Mouse (Mus musculus) forebrain, embryonic 15.5 days (tissue): ENCODE results near the gene Slc31a1. TPM values are rescaled to one million over a fixed set of nuclear protein-coding genes. Genes with fewer than 3 reads are reported as not detected.

Source experiments
- ATAC-seq: fragments of 200-750 bp; cut with Nextera tagmentation; replicated peaks from 2 replicates; pipeline ENCODE4 v1.8.0; 2017; ENCODE audit warnings: mild to moderate bottlenecking, moderate TSS enrichment, moderate library complexity
- H3K27ac ChIP-seq: fragments of 300-500 bp; sonication (generic); replicated peaks from 2 replicates; pipeline ENCODE4 v1.5.1; 2015; ENCODE audit warnings: mild to moderate bottlenecking, inconsistent platforms
- H3K27me3 ChIP-seq: fragments of 300-500 bp; sonication (generic); 2 replicates; pipeline ENCODE4 v1.6.1; 2015; ENCODE audit warnings: inconsistent platforms
- H3K36me3 ChIP-seq: fragments of 300-500 bp; sonication (generic); 2 replicates; pipeline ENCODE4 v1.6.1; 2015; ENCODE audit warnings: mild to moderate bottlenecking, inconsistent platforms
- H3K4me1 ChIP-seq: fragments of 300-500 bp; sonication (generic); 2 replicates; pipeline ENCODE4 v1.6.1; 2015; ENCODE audit warnings: inconsistent platforms
- H3K4me2 ChIP-seq: fragments of 300-500 bp; sonication (generic); replicated peaks from 2 replicates; pipeline ENCODE4 v1.6.1; 2015; ENCODE audit warnings: mild to moderate bottlenecking, inconsistent platforms
- H3K4me3 ChIP-seq: fragments of 300-500 bp; sonication (generic); 2 replicates; pipeline ENCODE4 v1.5.1; 2015; ENCODE audit warnings: mild to moderate bottlenecking, inconsistent platforms
- H3K9ac ChIP-seq: fragments of 300-500 bp; sonication (generic); replicated peaks from 2 replicates; pipeline ENCODE4 v1.6.1; 2015; ENCODE audit warnings: mild to moderate bottlenecking, inconsistent platforms
- H3K9me3 ChIP-seq: fragments of 300-500 bp; sonication (generic); 2 replicates; pipeline ENCODE4 v1.6.1; 2016; ENCODE audit warnings: inconsistent platforms
- WGBS: fragments of 180-500 bp; shearing (Covaris S2); methylation state at CpG from one replicate; pipeline ENCODE4 v1.1.7; 2015; ENCODE audit warnings: mixed read lengths; 5-methylcytosine and 5-hydroxymethylcytosine counted together
- polyA plus RNA-seq: library from polyadenylated mRNA; unstranded; fragments of >200 nt; fragmentation: Nextera tagmentation; extraction: Ambion mirVana; gene quantifications from 2 replicates; pipeline ENCODE4 v1.2.1, GENCODE M21; 2015

The Slc31a1 gene
- polyA plus RNA-seq, 1 experiment from 2014 or later, result 40.4 TPM

DNA sequence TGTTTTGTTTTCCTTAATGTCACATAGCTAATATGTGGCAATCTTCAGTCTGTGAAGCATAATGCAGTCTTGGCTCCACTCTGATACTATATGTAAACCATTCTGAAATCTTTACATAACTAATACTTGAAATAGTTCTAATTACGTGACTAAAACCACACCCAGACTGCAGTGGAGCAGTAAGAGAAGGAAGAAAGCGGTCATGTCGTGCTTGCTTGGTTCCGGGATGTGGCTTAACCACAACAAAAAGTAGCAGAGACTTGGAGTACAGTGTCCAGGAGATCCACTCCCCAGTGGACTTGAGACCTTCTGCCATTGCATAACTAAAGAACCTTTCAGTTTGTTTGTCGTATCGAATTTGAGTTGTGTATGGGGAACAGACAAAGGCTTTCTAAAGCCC, 7.1 kb downstream of the Slc31a1 start:
- Histone ChIP-seq H3K9ac (no peak overlapping the region), H3K4me1 (no peaks in the 10 kb centered on the region), H3K36me3 (no peaks in the 10 kb centered on the region), H3K27ac (no peak overlapping the region), H3K9me3 (no peaks in the 10 kb centered on the region), H3K27me3 (no peaks in the 10 kb centered on the region), H3K4me2 (no peak overlapping the region), H3K4me3 (no peak overlapping the region)
- no peak for ATAC-seq
- 89% methylated on average over 6 of the region's 6 CpGs for whole genome bisulfite sequencing

DNA sequence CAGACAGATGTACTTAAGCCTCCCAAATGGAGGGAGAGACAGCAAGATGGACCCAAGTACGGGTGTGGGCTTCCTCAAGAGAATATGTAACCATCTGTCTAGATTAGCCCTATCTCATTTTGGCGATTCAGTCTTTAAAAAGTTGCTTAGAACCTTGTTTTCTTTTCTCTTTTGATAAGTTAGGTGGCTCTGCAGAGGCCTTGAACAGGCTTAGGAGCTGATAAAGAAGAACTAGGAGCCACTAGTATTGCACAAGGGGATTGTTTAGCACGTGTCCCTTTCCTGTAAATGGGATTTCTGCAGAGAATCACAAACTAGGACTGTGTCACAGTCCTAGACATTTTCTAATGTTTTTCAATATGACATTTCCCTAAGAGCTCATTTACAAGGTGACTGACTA, 8.6 kb downstream of the Slc31a1 start:
- Histone ChIP-seq H3K36me3 (no peaks in the 10 kb centered on the region), H3K4me2 (no peak overlapping the region), H3K4me3 (no peak overlapping the region), H3K27ac (no peak overlapping the region), H3K4me1 (no peaks in the 10 kb centered on the region), H3K27me3 (no peaks in the 10 kb centered on the region), H3K9me3 (no peaks in the 10 kb centered on the region), H3K9ac (no peak overlapping the region)
- WGBS, result 87% methylated on average over 3 of the region's 3 CpGs
- ATAC-seq, result no peak

DNA sequence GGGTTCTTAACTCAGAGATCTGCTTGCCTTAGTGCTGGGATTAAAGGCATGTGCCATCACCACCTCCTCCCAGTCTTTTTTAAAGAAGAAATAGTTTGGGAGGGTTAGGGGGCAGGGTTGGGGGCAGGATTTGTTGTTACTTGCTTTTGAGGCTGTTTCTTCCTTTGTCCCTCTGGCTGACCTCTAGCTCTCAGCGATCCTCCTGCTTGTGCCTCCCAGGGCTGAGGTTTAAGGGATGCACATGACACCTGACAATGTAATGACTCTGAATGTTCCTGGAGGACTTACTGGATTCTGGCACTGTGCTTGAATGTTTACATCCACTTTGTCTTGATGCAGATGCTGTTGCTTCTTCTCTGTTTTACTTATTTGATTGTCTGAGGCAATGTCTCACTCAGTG, 11.9 kb downstream of the Slc31a1 start:
- no peak overlapping the region for H3K4me2 ChIP-seq
- no peaks in the 10 kb centered on the region for H3K36me3 ChIP-seq
- H3K27me3 ChIP-seq, result no peaks in the 10 kb centered on the region
- no peak for ATAC-seq
- no peaks in the 10 kb centered on the region for H3K9me3 ChIP-seq
- no peak overlapping the region for H3K27ac ChIP-seq
- H3K4me3 ChIP-seq, result no peak overlapping the region
- no peaks in the 10 kb centered on the region for H3K4me1 ChIP-seq
- H3K9ac ChIP-seq, result no peak overlapping the region
- 0% methylated on average over 1 of the region's 1 CpGs for WGBS

DNA sequence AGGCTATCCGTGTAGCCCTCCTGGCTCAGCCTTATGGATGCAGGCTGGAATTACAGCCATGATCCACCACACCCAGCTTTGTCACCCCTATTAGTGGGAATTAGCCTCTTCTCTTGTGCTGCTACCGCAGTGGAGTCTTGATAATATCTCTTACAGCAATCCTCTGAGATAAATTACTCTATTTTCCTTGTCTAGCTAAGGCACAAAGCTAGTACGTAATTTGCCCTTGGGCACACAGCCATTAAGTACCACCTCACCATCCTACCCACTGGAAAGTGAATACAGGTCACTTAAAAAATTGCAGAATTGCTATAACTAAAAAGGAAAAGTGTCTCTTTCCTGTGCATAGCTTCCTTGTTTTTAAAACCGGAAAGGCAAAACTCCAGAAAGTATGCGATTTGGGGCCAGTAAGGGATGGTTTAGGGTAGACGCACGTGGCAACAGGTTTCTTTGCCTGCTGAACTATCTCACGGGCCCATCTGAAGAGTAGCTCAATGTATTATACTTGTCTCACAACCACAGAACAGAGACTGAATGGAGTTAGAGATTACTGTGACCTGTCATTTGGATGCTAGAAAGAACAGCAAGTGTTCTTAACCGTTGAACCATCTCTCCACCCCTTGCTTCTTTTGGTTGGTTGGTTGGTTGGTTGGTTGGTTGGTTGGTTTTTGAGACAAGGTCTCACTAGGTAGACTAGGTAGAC, 12.4 kb downstream of the Slc31a1 start:
- no peak overlapping the region for H3K27ac ChIP-seq
- H3K4me3 ChIP-seq, result no peak overlapping the region
- 85% methylated on average over 9 of the region's 9 CpGs for WGBS
- H3K9me3 ChIP-seq, result no peaks in the 10 kb centered on the region
- no peak for ATAC-seq
- H3K4me2 ChIP-seq, result no peak overlapping the region
- no peaks in the 10 kb centered on the region for H3K4me1 ChIP-seq
- no peaks in the 10 kb centered on the region for H3K27me3 ChIP-seq
- no peaks in the 10 kb centered on the region for H3K36me3 ChIP-seq
- H3K9ac ChIP-seq, result no peak overlapping the region

DNA sequence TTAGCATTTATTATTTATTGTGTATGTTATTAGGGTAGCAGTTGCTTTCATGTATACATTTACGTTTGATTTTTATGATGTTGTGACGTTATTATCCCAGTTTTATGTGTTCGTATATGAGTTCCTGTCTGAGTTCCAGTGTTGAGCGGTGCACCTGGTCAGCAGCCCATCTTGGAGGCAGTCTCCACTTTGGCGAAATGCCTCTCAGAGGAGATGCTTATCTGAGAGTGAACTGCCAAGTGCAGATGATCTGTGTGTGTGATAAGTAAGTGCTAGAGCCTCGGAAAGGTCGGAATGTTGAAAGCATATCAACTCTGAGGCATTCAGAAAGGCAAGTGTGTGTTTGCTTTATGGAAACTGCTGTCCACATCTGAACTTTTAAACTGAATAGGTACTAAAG, 13.1 kb downstream of the Slc31a1 start:
- no peak overlapping the region for H3K27ac ChIP-seq
- no peak overlapping the region for H3K4me3 ChIP-seq
- H3K4me2 ChIP-seq, result no peak overlapping the region
- H3K27me3 ChIP-seq, result no peaks in the 10 kb centered on the region
- ATAC-seq, result no peak
- 0 out of 2 replicates have a peak, but pooled peaks cover 2% of the 10 kb centered on the region for H3K4me1 ChIP-seq
- H3K9ac ChIP-seq, result no peak overlapping the region
- H3K9me3 ChIP-seq, result no peaks in the 10 kb centered on the region
- no peaks in the 10 kb centered on the region for H3K36me3 ChIP-seq
- WGBS, result 89% methylated on average over 7 of the region's 7 CpGs

DNA sequence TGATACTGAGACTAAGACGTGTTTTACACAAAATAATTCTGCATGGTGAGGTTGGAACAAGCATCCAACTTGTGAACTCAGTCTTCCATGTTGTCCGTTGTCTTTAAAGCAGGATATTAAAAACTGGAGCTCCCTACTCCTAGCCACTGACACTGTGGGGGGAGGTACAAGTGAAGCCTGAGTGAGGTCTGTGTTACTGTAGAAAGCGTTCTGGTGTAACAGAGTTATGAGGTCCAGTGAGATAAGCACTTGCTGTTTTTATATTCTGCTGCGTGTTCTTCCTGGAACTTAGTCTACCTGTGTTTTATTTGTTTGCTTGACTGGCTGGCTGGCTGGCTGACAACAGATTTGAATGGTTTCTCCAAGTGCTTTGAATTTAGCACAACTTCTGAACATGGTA, 13.8 kb downstream of the Slc31a1 start:
- Histone ChIP-seq H3K36me3 (no peaks in the 10 kb centered on the region), H3K4me1 (0 out of 2 replicates have a peak, but pooled peaks cover 2% of the 10 kb centered on the region), H3K4me3 (no peak overlapping the region), H3K9me3 (no peaks in the 10 kb centered on the region), H3K4me2 (no peak overlapping the region), H3K27me3 (no peaks in the 10 kb centered on the region), H3K27ac (no peak overlapping the region), H3K9ac (no peak overlapping the region)
- no peak for ATAC-seq
- 83% methylated on average over 4 of the region's 4 CpGs for WGBS

DNA sequence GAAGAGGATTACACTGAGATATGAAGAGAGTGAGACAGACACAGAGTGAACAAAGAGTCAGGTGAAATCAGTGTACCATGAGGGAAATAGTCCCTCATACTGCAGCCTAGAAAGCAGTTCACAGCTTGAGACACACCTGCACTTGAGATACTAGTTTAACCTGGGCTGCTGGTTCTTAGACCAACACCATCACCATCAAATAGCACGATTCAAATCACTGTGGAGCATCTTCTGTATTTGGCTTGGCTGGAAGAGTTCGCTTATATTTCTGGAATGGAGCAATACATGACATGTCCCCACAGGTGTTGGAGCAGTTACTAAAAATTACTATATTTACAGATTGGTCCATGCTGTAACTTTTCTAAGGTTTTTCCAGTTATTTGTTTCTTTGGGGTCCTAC, 15.6 kb downstream of the Slc31a1 start:
- WGBS, result 96% methylated on average over 2 of the region's 2 CpGs
- Histone ChIP-seq H3K4me3 (no peak overlapping the region), H3K36me3 (no peaks in the 10 kb centered on the region), H3K27ac (no peak overlapping the region), H3K9ac (no peak overlapping the region), H3K4me1 (0 out of 2 replicates have a peak, but pooled peaks cover 2% of the 10 kb centered on the region), H3K4me2 (no peak overlapping the region), H3K9me3 (no peaks in the 10 kb centered on the region), H3K27me3 (no peaks in the 10 kb centered on the region)
- ATAC-seq, result no peak

DNA sequence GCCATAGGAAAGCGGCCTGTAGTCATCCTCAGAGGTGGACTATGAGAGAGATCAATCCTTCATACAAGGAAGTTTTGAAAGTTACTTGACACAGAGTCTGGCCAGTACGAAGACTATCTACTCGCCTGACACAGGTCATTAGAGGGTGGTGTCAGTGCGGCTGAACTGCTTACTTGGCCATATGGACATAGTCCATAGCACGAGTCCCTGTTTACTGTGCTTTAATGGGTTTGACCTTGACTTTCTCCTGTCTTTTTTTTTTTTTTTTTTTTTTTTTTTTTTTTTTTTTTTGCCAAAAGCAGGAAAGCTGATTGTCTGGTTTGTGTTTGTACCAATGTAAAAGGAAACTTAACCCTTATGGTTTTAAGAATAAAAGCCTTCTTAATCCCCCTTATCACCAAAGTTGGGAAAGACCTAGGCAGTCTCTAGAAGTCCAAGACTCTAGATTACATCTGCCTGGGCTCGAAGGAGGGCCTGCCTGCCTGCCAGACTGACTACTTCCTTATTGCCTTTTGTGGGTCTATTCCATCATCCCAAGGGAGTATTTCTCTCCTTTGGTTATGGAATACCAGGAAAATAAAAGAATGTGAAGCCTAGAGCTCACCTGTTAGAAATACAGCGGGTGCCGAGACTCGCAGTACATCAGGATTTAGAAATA, 19.3 kb downstream of the Slc31a1 start:
- WGBS, result 93% methylated on average over 9 of the region's 9 CpGs
- Histone ChIP-seq H3K27ac (no peak overlapping the region), H3K4me3 (no peak overlapping the region), H3K36me3 (no peaks in the 10 kb centered on the region), H3K9me3 (no peaks in the 10 kb centered on the region), H3K27me3 (no peaks in the 10 kb centered on the region), H3K9ac (no peak overlapping the region), H3K4me1 (0 out of 2 replicates have a peak, but pooled peaks cover 2% of the 10 kb centered on the region), H3K4me2 (no peak overlapping the region)
- no peak for ATAC-seq

DNA sequence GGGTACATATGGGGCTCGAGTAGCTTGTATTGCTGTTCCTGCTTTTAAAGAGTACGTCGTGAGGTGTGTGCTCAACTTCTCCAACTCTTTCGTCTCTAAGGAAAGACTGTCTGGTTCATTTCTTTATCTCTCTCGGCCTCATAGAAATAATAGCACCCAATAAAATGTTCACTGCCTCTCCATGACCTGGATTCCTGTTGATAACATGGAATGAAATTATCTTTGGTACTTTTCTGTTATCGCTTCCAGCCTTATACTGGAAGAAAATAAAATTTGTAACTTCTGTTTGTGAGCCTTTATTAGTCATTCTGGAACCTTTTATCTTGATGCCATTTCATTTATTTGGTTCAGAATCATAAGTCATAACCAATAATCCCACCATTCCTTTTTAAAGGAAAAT, 22.7 kb downstream of the Slc31a1 start:
- H3K4me1 ChIP-seq, result 0 out of 2 replicates have a peak, but pooled peaks cover 2% of the 10 kb centered on the region
- peaks cover 8% of the 10 kb centered on the region for H3K36me3 ChIP-seq
- no peaks in the 10 kb centered on the region for H3K9me3 ChIP-seq
- H3K9ac ChIP-seq, result no peak overlapping the region
- H3K4me2 ChIP-seq, result no peak overlapping the region
- ATAC-seq, result no peak
- H3K27ac ChIP-seq, result no peak overlapping the region
- WGBS, result 89% methylated on average over 6 of the region's 6 CpGs
- no peak overlapping the region for H3K4me3 ChIP-seq
- no peaks in the 10 kb centered on the region for H3K27me3 ChIP-seq

DNA sequence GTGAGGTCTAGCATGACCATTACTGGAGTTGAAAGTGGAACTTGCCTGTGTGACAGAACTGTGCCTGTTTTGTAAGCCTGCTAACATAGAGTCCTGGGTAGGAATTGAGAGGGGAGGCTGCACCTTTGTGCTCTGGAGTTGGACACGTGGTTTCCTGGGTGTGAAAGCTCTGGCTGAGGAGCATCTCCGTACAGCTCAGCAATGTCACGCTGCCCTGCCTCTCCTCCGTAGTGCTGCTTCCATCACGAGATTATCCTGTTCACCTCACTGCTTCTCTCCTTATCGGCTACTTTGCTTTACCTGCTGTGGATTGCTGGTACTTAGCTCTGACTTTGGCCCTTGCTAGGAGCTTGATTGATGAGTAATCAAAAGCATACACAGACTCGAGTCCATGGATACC, 23.2 kb downstream of the Slc31a1 start:
- WGBS, result 93% methylated on average over 7 of the region's 7 CpGs
- Histone ChIP-seq H3K4me1 (no peaks in the 10 kb centered on the region), H3K4me3 (no peak overlapping the region), H3K4me2 (no peak overlapping the region), H3K27ac (no peak overlapping the region), H3K36me3 (peaks cover 14% of the 10 kb centered on the region), H3K27me3 (no peaks in the 10 kb centered on the region), H3K9ac (no peak overlapping the region), H3K9me3 (no peaks in the 10 kb centered on the region)
- ATAC-seq, result no peak

DNA sequence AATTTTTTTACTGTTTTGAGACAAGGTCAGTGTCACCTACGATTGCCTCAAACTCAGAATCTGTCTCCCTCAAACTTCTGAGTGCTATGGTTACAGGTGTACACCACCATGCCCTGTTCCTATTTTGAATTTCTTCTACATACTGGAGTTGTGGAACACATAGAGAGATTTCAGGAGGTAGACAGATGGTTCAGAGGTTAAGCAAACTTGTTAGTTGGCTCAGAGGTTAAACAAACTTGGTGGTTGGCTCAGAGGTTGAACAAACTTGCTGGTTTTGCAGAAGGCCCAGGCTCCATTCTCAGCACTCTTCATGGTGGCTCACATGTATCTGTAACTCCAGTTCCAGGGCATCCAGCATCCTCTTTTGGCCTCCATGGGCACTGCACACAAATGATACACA, 23.6 kb downstream of the Slc31a1 start:
- peaks cover 18% of the 10 kb centered on the region for H3K36me3 ChIP-seq
- no peaks in the 10 kb centered on the region for H3K27me3 ChIP-seq
- H3K9me3 ChIP-seq, result no peaks in the 10 kb centered on the region
- ATAC-seq, result no peak
- H3K4me2 ChIP-seq, result no peak overlapping the region
- H3K4me1 ChIP-seq, result no peaks in the 10 kb centered on the region
- no peak overlapping the region for H3K4me3 ChIP-seq
- 84% methylated on average over 1 of the region's 1 CpGs for WGBS
- H3K9ac ChIP-seq, result no peak overlapping the region
- H3K27ac ChIP-seq, result no peak overlapping the region

DNA sequence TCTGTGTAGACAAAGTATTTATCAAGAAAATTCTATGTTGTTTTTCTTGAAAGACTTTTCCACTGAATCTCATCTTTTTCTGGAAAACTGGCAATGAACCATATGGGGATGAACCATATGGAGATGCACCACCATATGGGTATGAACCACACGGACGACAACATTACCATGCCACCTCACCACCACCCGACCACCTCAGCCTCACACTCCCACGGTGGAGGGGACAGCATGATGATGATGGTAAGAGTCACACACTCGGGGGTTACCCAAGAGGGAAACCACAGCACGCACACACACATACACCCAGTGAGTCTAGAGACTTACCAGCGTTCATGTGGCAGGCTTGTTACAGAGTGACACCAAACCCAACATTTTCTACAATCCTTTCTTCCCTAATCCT, 24.9 kb downstream of the Slc31a1 start:
- 87% methylated on average over 7 of the region's 7 CpGs for WGBS

More for the DNA sequence above, 24.9 kb downstream of the Slc31a1 start:
- Histone ChIP-seq H3K27ac (no peak overlapping the region), H3K4me3 (no peak overlapping the region), H3K27me3 (no peaks in the 10 kb centered on the region), H3K36me3 (peaks cover 27% of the 10 kb centered on the region), H3K4me1 (no peaks in the 10 kb centered on the region), H3K9me3 (no peaks in the 10 kb centered on the region), H3K4me2 (no peak overlapping the region), H3K9ac (no peak overlapping the region)
- ATAC-seq, result no peak
